ENCODE assay signal across 14 mouse cellular contexts in the genomic region with DNA sequence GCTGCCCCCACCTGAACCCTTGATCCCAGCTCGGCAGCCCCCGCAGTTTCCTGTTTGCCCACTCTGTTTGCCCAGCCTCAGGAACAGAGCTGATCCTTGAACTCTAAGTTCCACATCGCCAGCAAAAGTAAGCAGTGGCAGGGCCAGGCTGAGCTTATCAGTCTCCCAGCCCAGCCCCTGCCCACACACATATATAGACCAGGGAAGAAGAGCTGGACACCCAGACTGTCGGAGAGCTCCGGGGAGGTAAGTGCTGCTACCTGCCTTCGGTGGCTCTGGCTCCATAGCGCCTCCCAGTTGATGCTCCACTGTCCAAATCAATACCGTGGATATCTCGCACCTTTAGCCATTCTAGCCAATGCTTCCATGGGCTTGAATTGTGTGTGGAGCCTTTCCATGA. TPM values are rescaled to one million over a fixed set of nuclear protein-coding genes. Genes with fewer than 3 reads are reported as not detected.
A peak's percentile ranks its signal among the peaks of the same experiment; 100 is the strongest.
DNase-seq lines count a peak whose midpoint lies in the region; ATAC-seq lines count a peak whose summit lies in the region.
"Had no signal": no experiment of that assay in that cellular context is flagged by ENCODE, and none has a peak within 500 bp of the region (broad histone marks: within the 10 kb centered on the region; RNA-seq: fewer than 3 reads in every experiment).

A gene (plus strand): TSS at position 90 of the 400 bp plus-strand sequence.

- H3K4me3 ChIP-seq in heart, embryonic 16.5 days (ENCODE audit: low read length), result no peak within 1 kb of the TSS
- no peak within 1 kb of the TSS; the same call in 1 of the 2 replicates for H3K4me3 ChIP-seq in stomach, embryonic 15.5 days (replicated peaks)

- ATAC-seq in heart, embryonic 16.5 days (replicated peaks; ENCODE audit: extremely low read depth, insufficient read depth, low FRiP score), result no peak
- ATAC-seq in stomach, embryonic 15.5 days (ENCODE audit: insufficient read depth, low FRiP score, low read depth), result peak; percentile 28; the same call in 1 of the 2 replicates
- ATAC-seq: midbrain, embryonic 15.5 days had no signal

- H3K27me3 ChIP-seq in heart, embryonic 16.5 days (ENCODE audit: control insufficient read depth, insufficient read depth, low read length), result peaks cover 3% of the 10 kb centered on the region; the same call in 1 of the 2 replicates
- no peaks in the 10 kb centered on the region for H3K27me3 ChIP-seq in stomach, embryonic 15.5 days (replicated peaks)
- H3K27me3 ChIP-seq: midbrain, embryonic 15.5 days had no signal

- H3K4me1 ChIP-seq in heart, embryonic 16.5 days (ENCODE audit: control insufficient read depth, insufficient read depth, low read length), result peaks cover 6% of the 10 kb centered on the region
- H3K4me1 ChIP-seq in stomach, embryonic 15.5 days, result peaks cover 14% of the 10 kb centered on the region

- H3K9me3 ChIP-seq in heart, embryonic 16.5 days (replicated peaks; ENCODE audit: control insufficient read depth, low read length), result no peaks in the 10 kb centered on the region
- H3K9me3 ChIP-seq in stomach, embryonic 15.5 days, result no peaks in the 10 kb centered on the region
- H3K9me3 ChIP-seq: hindbrain, embryonic 10.5 days; midbrain, embryonic 15.5 days had no signal

- DNase-seq in adrenal gland, postnatal 10 days, result no peak
- no peak for DNase-seq in adrenal gland, adult 18-20 months (ENCODE audit: low spot score in 2 of 2)
- no peak for DNase-seq in heart, adult 18-20 months
- DNase-seq in liver, result peak; percentile 59
- DNase-seq in cerebellum, adult 9-11 months, result no peak
- no peak for DNase-seq in frontal cortex, postnatal 25 days (ENCODE audit: low spot score in 2 of 2)
- DNase-seq: cerebellum, postnatal 36 days; kidney, adult 2 months; right cerebral cortex, postnatal 4 days had no signal

- H3K9ac ChIP-seq in heart, embryonic 16.5 days (ENCODE audit: low read length), result no peak within 1 kb of the TSS
- H3K9ac ChIP-seq in stomach, embryonic 15.5 days, result no peak within 1 kb of the TSS
- H3K9ac ChIP-seq: midbrain, embryonic 15.5 days had no signal

- WGBS in heart, embryonic 16.5 days, result 44% methylated on average over 9 of the region's 9 CpGs
- WGBS in stomach, embryonic 15.5 days, result 50% methylated on average over 9 of the region's 9 CpGs

- no peaks in the 10 kb centered on the region for H3K36me3 ChIP-seq in heart, embryonic 16.5 days (ENCODE audit: control insufficient read depth, insufficient read depth)
- no peaks in the 10 kb centered on the region for H3K36me3 ChIP-seq in stomach, embryonic 15.5 days
- H3K36me3 ChIP-seq: midbrain, embryonic 15.5 days had no signal

- H3K4me2 ChIP-seq in heart, embryonic 16.5 days (ENCODE audit: low read depth, low read length), result no peak within 1 kb of the TSS
- H3K4me2 ChIP-seq in stomach, embryonic 15.5 days, result 0 out of 2 replicates have a peak within 1 kb of the TSS, but pooled peaks have one; percentile 2

- H3K27ac ChIP-seq in heart, embryonic 16.5 days (ENCODE audit: low read length), result no peak within 1 kb of the TSS
- no peak within 1 kb of the TSS for H3K27ac ChIP-seq in stomach, embryonic 15.5 days
- H3K27ac ChIP-seq: macrophage; midbrain, embryonic 15.5 days had no signal

RNA-seq across cellular contexts. Expression of the gene that starts here (rescaled TPM):
- total RNA-seq in adrenal gland, postnatal 10 days (2021), result 1,000 to 10,000 TPM; 1,779 to 4,788 TPM
- total RNA-seq in adrenal gland, adult 18-20 months (2021), result 1 to 10 TPM in 1 of 2 experiments, not detected in 1; 2.6 TPM
- polyA plus RNA-seq in heart, embryonic 16.5 days (2015; fragmentation: Nextera tagmentation; extraction: Ambion mirVana), result 5.8 and 20.1 TPM in 2 replicates
- not detected for total RNA-seq in heart, adult 18-20 months (2021)
- 515 and 597 TPM in 2 replicates for polyA plus RNA-seq in stomach, embryonic 15.5 days (2015; fragmentation: Nextera tagmentation; extraction: Ambion mirVana)
- polyA plus RNA-seq: macrophage had no signal

Comparison
In these comparisons a context has a peak if more than half of its experiments do, and no peak if none do; other contexts are left out.
1. RNA of the gene that starts here (total RNA-seq): 1,779 to 4,788 TPM in adrenal gland, postnatal 10 days; 2.6 TPM in adrenal gland, adult 18-20 months and not detected in heart, adult 18-20 months; every median in the first group is over 100 times any median in the second.
2. RNA of the gene that starts here (polyA plus RNA-seq): 515 to 597 TPM in stomach, embryonic 15.5 days; 5.8 to 20.1 TPM in heart, embryonic 16.5 days; every median in the first group is over 10 times any median in the second.